Mouse (Mus musculus) hindbrain, postnatal 0 days (tissue): ENCODE data around the gene Cnfn. TPM values are rescaled to one million over a fixed set of nuclear protein-coding genes. Genes with fewer than 3 reads are reported as not detected.
"Not testable (repeated sequence)": the region's sequence is repeated elsewhere in the genome, so short reads cannot be mapped to it uniquely, and the experiment has no call there.

Experiments
- ATAC-seq: fragments of 200-750 bp; cut with Nextera tagmentation; 2 replicates; pipeline ENCODE4 v1.8.0; 2017; ENCODE audit warnings: mild to moderate bottlenecking, moderate TSS enrichment, moderate library complexity
- DNase-seq: peaks from one replicate; pipeline ENCODE4 v3.0.0-alpha.2; 2015; ENCODE audit warnings: low spot score
- H3K27ac ChIP-seq: fragments of 300-500 bp; sonication (generic); 2 replicates; pipeline ENCODE4 v1.5.1; 2014; ENCODE audit warnings: mild to moderate bottlenecking
- H3K27me3 ChIP-seq: fragments of 300-500 bp; sonication (generic); 2 replicates; pipeline ENCODE4 v1.6.1; 2014; ENCODE audit warnings: low read length, mixed read lengths; ENCODE audit not compliant: insufficient read depth
- H3K36me3 ChIP-seq: fragments of 300-500 bp; sonication (generic); 2 replicates; pipeline ENCODE4 v1.6.1; 2014; ENCODE audit warnings: low read length, mixed read lengths; ENCODE audit not compliant: insufficient read depth
- H3K4me1 ChIP-seq: fragments of 300-500 bp; sonication (generic); 2 replicates; pipeline ENCODE4 v1.6.1; 2014; ENCODE audit warnings: antibody characterized with exemption, low read length, mixed read lengths; ENCODE audit not compliant: insufficient read depth
- H3K4me2 ChIP-seq: fragments of 300-500 bp; sonication (generic); 2 replicates; pipeline ENCODE4 v1.6.1; 2014; ENCODE audit warnings: low read depth, mild to moderate bottlenecking, low read length, moderate library complexity, mixed read lengths
- H3K4me3 ChIP-seq: fragments of 300-500 bp; sonication (generic); 2 replicates; pipeline ENCODE4 v1.5.1; 2014; ENCODE audit warnings: low read length
- H3K9ac ChIP-seq: fragments of 300-500 bp; sonication (generic); replicated peaks from 2 replicates; pipeline ENCODE4 v1.6.1; 2014; ENCODE audit warnings: mild to moderate bottlenecking, low read length, moderate library complexity, mixed read lengths
- H3K9me3 ChIP-seq: fragments of 300-500 bp; sonication (generic); 2 replicates; pipeline ENCODE4 v1.6.1; 2016; ENCODE audit warnings: low read length, mixed read lengths
- CTCF ChIP-seq: IDR thresholded peaks from 2 replicates; pipeline ENCODE4 v1.5.1; 2016; ENCODE audit warnings: antibody characterized with exemption, control low read depth, low read depth
- WGBS: fragments of 180-500 bp; shearing (Covaris S2); extraction: QIAGEN DNeasy Blood & Tissue Kit; methylation state at CpG from one replicate; pipeline ENCODE4 v1.1.7; 2014; 5-methylcytosine and 5-hydroxymethylcytosine counted together
- polyA plus RNA-seq: library from polyadenylated mRNA; unstranded; fragments of >200 nt; fragmentation: Nextera tagmentation; extraction: Ambion mirVana; gene quantifications from 2 replicates; pipeline ENCODE4 v1.2.1, GENCODE M21; 2015
- total RNA-seq: library from RNA; depleted of rRNA; stranded (reverse); fragments of >200 nt; gene quantifications from 2 replicates; pipeline ENCODE4 v1.2.3, GENCODE M21; 2014

Gene Cnfn
- total and polyA plus RNA-seq, 2 experiments from 2014 or later, result 0.30 TPM; not detected in 1

- 60% methylated on average over 20 of the region's 20 CpGs for WGBS
- Histone ChIP-seq H3K27me3 (no peaks in the 10 kb centered on the region), H3K27ac (no peak overlapping the region; the same call in 1 of the 2 replicates), H3K4me2 (no peak overlapping the region), H3K36me3 (peaks cover 37% of the 10 kb centered on the region), H3K9me3 (no peaks in the 10 kb centered on the region), H3K4me1 (no peaks in the 10 kb centered on the region), H3K4me3 (no peak overlapping the region), H3K9ac (no peak overlapping the region)
- ATAC-seq, result peak; percentile 71
- no peak for TF ChIP-seq CTCF
- DNase-seq, result peak; percentile 47
Observed at GRCm38 (mm10) chr7:25341000-25341784, 28.3 kb downstream of the Cnfn start.

- H3K27ac ChIP-seq, result no peak overlapping the region
- H3K4me1 ChIP-seq, result no peaks in the 10 kb centered on the region
- H3K27me3 ChIP-seq, result no peaks in the 10 kb centered on the region
- ATAC-seq (no peak), DNase-seq (no peak)
- H3K4me3 ChIP-seq, result no peak overlapping the region
- no peak overlapping the region for H3K4me2 ChIP-seq
- 91% methylated on average over 9 of the region's 9 CpGs for WGBS
- H3K9me3 ChIP-seq, result no peaks in the 10 kb centered on the region
- peaks cover 45% of the 10 kb centered on the region for H3K36me3 ChIP-seq
- no peak for TF ChIP-seq CTCF
- no peak overlapping the region for H3K9ac ChIP-seq
Observed at GRCm38 (mm10) chr7:25339329-25339728, 30.2 kb downstream of the Cnfn start.

GRCm38 (mm10) chr7:25334472-25334871, 35.1 kb downstream of the Cnfn start:
- H3K27ac ChIP-seq, result no peak overlapping the region
- DNase-seq (no peak), ATAC-seq (no peak)
- H3K4me2 ChIP-seq, result no peak overlapping the region
- no peak for TF ChIP-seq CTCF
- H3K36me3 ChIP-seq, result peaks cover 47% of the 10 kb centered on the region; the same call in 1 of the 2 replicates
- no peak overlapping the region for H3K9ac ChIP-seq
- no peak overlapping the region for H3K4me3 ChIP-seq
- no peaks in the 10 kb centered on the region for H3K27me3 ChIP-seq
- no peaks in the 10 kb centered on the region for H3K4me1 ChIP-seq
- H3K9me3 ChIP-seq, result no peaks in the 10 kb centered on the region
- WGBS, result 83% methylated on average over 12 of the region's 12 CpGs

DNA sequence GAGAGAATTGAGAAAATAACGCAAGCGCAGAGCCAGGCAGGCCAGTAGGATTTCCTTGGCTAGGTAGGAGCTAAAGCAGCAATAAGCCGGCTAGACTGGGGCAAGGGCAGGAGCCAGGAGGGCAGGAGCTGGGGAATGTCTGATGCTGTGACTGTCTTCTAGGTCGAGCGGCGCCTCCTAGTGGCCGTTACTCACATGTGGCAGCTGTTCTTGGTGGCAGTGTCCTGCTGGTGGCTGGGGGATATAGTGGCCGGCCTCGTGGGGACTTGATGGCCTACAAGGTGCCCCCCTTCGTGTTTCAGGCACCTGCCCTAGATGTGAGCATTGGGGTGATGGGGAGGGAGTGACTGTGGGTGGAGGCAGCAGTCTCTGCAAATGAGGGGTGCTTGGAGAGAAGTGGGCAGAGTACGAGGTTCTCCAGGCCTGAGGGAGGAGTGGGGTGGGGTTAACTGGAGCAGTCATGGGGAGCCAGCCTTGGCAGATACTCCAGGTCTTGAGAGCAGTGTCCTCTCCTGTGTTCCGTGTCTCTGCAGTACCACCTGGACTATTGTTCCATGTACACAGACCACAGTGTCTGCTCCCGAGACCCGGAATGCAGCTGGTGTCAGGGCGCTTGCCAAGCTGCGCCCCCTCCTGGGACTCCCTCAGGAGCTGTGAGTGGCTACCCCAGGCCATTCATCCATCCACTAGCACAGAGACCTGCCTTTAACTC, 35.8 kb downstream of the Cnfn start:
- H3K9ac ChIP-seq, result no peak overlapping the region
- no peak overlapping the region for H3K4me2 ChIP-seq
- WGBS, result 35% methylated on average over 16 of the region's 16 CpGs
- peak; percentile 87 for TF ChIP-seq CTCF
- peak; percentile 81 for DNase-seq
- no peaks in the 10 kb centered on the region for H3K9me3 ChIP-seq
- H3K36me3 ChIP-seq, result peaks cover 47% of the 10 kb centered on the region; the same call in 1 of the 2 replicates
- H3K27ac ChIP-seq, result no peak overlapping the region
- H3K27me3 ChIP-seq, result no peaks in the 10 kb centered on the region
- ATAC-seq, result peak; percentile 68
- H3K4me3 ChIP-seq, result no peak overlapping the region
- H3K4me1 ChIP-seq, result no peaks in the 10 kb centered on the region

DNA sequence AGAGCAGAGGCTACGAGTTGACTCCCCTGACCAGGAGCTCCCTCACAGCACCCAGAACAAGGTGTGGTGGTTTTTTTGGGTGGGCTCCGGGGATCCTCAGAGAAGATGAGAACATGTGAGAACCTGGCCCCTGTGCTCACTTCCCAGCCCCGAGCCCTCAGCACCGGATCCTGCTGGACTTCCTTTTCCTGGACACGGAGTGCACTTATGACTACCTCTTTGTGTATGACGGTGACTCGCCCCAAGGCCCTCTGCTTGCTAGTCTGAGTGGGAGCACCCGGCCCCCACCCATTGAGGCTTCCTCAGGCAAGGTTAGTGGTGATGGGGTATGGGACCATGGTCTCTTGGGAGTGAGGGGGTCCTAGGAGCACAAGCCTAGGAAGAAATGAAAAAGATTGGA, 43.3 kb downstream of the Cnfn start:
- peaks cover 16% of the 10 kb centered on the region; the same call in 1 of the 2 replicates for H3K36me3 ChIP-seq

DNA sequence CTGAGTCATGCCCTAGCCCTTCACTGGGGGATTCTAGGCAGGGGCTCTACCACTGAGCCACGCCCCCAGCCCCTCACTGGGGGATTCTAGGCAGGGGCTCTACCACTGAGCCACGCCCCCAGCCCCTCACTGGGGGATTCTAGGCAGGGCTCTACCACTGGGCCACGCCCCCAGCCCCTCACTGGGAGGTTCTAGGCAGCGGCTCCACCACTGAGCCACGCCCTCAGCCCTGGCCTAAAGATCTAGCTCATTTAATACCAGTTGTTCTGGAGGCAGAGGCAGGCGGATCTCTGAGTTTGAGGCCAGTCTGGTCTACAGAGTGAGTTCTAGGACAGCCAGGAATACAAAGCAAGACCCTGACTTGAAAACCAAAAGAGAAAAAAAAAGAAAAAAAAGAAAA, 44.1 kb downstream of the Cnfn start:
- WGBS, result 84% methylated on average over 6 of the region's 6 CpGs
- H3K27me3 ChIP-seq, H3K27ac ChIP-seq, ATAC-seq, DNase-seq, H3K4me2 ChIP-seq, H3K9me3 ChIP-seq, H3K9ac ChIP-seq, H3K36me3 ChIP-seq, H3K4me3 ChIP-seq, H3K4me1 ChIP-seq: not testable (repeated sequence)

More for the DNA sequence above, 43.3 kb downstream of the Cnfn start:
- no peak for ATAC-seq
- no peak overlapping the region for H3K4me3 ChIP-seq
- H3K27me3 ChIP-seq, result no peaks in the 10 kb centered on the region
- no peak overlapping the region for H3K27ac ChIP-seq
- no peak overlapping the region for H3K4me2 ChIP-seq
- peaks cover 5% of the 10 kb centered on the region; the same call in 1 of the 2 replicates for H3K4me1 ChIP-seq
- WGBS, result 92% methylated on average over 8 of the region's 8 CpGs
- no peak for DNase-seq
- TF ChIP-seq CTCF, result no peak
- no peak overlapping the region for H3K9ac ChIP-seq
- no peaks in the 10 kb centered on the region for H3K9me3 ChIP-seq

- no peak for TF ChIP-seq CTCF
- no peak for DNase-seq
- H3K9me3 ChIP-seq, result no peaks in the 10 kb centered on the region
Observed at GRCm38 (mm10) chr7:25323219-25323618, 46.3 kb downstream of the Cnfn start.

More at GRCm38 (mm10) chr7:25323219-25323618, 46.3 kb downstream of the Cnfn start:
- no peak overlapping the region for H3K27ac ChIP-seq
- no peak overlapping the region for H3K4me3 ChIP-seq
- no peaks in the 10 kb centered on the region for H3K27me3 ChIP-seq
- H3K9ac ChIP-seq, result no peak overlapping the region
- peaks cover 8% of the 10 kb centered on the region; the same call in 1 of the 2 replicates for H3K4me1 ChIP-seq
- H3K36me3 ChIP-seq, result no peaks in the 10 kb centered on the region
- no peak overlapping the region for H3K4me2 ChIP-seq
- no peak for ATAC-seq
- WGBS, result 85% methylated on average over 2 of the region's 2 CpGs
